Mouse (Mus musculus): ENCODE measurements around the gene Nap1l4.

The Nap1l4 gene

GRCm38 (mm10) chr7:143476702-143477335, 72.1 kb downstream of the Nap1l4 start:
- DNase-seq (ENCODE audit: low spot score) = no peak

- no peak for DNase-seq (ENCODE audit: low spot score)
Observed at GRCm38 (mm10) chr7:143475876-143476275, 73.0 kb downstream of the Nap1l4 start.

- DNase-seq (ENCODE audit: low spot score) = no peak
Observed at GRCm38 (mm10) chr7:143474811-143475210, 74.1 kb downstream of the Nap1l4 start.

GRCm38 (mm10) chr7:143473347-143474101, 75.4 kb downstream of the Nap1l4 start, which contains the start of gene Slc22a18:
Gene Slc22a18, plus strand, starts transcription at chr7:143473736.
- DNase-seq (ENCODE audit: low spot score) = no peak

- peak; percentile 71 for DNase-seq (ENCODE audit: low spot score)
Observed at GRCm38 (mm10) chr7:143469946-143470345, 79.0 kb downstream of the Nap1l4 start.

- DNase-seq (ENCODE audit: low spot score) = no peak
Observed at GRCm38 (mm10) chr7:143467714-143468113, 81.2 kb downstream of the Nap1l4 start.

- peak; percentile 89 for DNase-seq (ENCODE audit: low spot score)
Observed at GRCm38 (mm10) chr7:143466099-143466677, 82.7 kb downstream of the Nap1l4 start.

GRCm38 (mm10) chr7:143464811-143465560, 83.9 kb downstream of the Nap1l4 start:
- DNase-seq (ENCODE audit: low spot score) = peak; percentile 50

GRCm38 (mm10) chr7:143463865-143464415, 85.0 kb downstream of the Nap1l4 start:
- peak; percentile 77 for DNase-seq (ENCODE audit: low spot score)

All from ovary, postnatal 14 days (tissue).